Mouse (Mus musculus) mammary gland, adult 2 months (tissue): ENCODE measurements around the gene Bloc1s3. TPM values are rescaled to one million over a fixed set of nuclear protein-coding genes. Genes with fewer than 3 reads are reported as not detected.

ENCODE experiments used
- polyA plus RNA-seq: library from polyadenylated mRNA; depleted of rRNA; stranded (reverse); fragments of >200 nt; gene quantifications from 2 replicates; pipeline ENCODE4 v1.2.3, GENCODE M21; 2012; ENCODE audit warnings: low replicate concordance; rRNA removed

Bloc1s3 gene
- polyA plus RNA-seq: 9.1 and 17.1 TPM in 2 replicates

DNA sequence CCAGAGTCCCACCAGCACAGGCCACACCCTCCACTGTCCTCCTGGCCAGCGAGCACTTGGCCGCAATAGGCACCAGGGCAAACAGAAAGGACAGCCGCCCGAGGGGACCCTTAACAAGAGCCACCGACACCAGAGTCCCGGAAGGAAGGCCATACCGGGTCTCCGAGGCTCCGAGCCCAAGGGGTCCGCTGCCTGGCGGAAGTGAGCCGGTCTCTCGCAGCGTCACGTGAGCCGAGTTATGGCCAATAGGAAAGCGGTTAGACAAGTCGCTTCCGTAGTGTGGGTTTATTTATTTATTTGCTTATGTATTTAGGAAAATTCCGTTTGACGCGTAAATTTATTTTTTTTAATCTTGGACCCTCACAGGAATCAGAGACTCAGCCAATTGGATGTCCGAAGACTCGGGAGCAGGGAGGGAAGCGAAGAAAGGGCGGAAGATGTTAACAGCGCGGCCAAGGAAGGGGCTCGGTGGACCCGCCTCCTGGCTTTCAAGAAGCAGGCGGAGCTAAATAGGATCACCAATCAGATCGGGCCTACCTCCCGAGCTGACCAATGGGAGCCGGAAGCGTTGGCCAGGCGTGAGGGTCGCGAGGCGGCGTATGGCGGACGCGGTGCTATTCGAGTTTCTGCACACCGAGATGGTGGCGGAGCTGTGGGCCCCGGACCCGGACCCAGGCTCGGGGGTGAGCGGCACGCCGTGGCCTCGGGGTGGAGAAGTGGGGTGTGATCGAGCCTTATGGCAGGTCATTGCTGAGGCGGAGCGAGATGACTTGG is at the start of gene Bloc1s3, which contains the start of gene Trappc6a:
Gene Bloc1s3, minus strand, starts transcription at position 218 of the 774 bp plus-strand sequence.
Gene Trappc6a, plus strand, starts transcription at position 246 of the 774 bp plus-strand sequence.

DNA sequence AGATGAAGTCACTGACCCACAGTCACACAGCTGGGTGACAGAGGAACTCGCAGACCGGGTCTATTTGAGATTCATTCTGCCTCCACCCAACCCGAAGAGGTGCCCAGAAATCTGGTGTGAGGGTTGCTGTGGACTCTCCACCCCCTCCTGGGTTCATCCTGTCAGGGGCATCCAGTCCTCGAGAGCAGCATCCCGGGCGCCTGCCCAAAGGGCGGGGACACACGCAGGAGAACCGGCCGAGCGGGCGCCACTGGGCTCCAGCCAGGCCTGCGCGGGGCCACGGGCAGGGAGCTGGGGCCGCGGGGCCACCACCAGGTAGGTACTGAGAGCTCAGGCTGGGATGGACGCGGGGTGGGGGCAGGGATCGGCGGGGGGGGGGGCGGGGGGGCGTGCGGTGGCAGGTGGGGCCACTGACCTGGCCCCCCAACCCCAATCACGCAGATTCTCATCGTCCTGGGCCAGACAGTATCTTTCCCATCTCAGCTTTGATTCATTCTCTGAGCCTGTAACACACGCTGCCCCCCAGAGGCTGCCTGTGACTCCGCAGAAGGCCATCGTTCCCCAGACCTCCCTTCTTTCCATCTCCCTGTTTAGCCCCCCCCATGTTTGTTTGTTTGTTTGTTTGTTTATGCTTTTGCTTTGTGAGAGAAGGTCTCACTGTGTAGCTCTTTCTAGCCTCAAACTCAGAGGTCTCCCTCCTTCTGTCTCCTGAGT is 9.6 kb upstream of the Bloc1s3 start, which contains the start of gene Nkpd1:
Gene Nkpd1, plus strand, starts transcription at position 187 of the 714 bp plus-strand sequence.

DNA sequence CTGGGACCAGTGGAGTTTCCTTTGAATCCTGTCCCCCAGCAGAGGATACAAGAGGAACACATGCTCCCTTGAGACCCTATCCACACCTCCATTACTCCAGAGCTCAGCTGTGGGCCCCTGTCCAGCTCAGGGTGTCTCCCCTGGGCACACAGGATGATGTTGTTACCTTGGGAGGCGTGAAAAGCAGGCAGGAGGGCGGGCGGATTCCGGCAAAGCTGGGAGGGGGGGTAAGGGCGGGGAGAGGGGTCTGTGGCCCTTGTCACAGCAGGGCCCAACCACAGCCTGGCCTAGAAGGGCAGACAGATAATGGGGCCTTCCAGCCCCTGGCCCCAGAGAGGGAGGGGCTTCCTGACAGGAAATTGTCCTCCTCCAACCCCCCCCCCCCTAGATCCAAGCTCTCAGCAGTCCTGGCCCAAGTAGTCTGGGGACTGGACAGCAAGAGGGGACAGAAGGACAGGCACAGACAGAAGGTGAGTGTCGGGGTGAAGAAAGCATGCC is 45.2 kb downstream of the Bloc1s3 start, which contains the start of gene Exoc3l2:
Gene Exoc3l2, plus strand, starts transcription at position 448 of the 498 bp plus-strand sequence.

DNA sequence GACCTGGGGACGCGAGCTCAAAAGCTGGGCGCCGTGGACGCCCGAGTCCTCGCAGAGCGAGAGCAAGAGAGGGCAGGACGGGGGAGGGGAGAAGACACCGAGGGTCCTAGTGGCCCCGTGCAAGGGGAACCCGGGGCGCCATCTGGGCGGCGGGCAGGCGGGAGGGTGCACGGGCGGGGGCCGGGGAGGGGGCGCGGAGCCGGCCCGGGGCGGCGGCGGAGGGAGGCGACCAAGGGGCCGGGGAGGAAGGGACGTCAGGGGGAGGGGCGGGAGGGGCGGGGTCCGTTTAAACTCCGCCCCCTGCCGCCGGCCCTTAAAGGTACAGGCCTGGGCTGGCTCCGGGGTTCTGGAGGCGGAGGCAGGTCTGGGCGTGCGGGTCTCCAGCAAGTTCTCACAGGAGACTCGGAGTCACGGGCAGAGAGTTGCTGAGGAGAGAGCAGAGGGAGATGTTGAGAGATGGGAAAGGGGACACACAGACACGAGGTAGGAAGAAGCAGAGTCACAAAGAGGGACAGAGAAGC is 49.5 kb downstream of the Bloc1s3 start, which contains the start of gene Mark4:
Gene Mark4, minus strand, starts transcription at position 231 of the 521 bp plus-strand sequence.

Other genes starting within 250 kb of the Bloc1s3 start
- 142 and 310 TPM in 2 replicates for gene Vasp, start 236.6 kb downstream of the Bloc1s3 start, polyA plus RNA-seq
- 0.14 and 0.86 TPM in 2 replicates for gene Ppm1n, start 228.3 kb downstream of the Bloc1s3 start, polyA plus RNA-seq
- gene Rtn2, start 225.7 kb downstream of the Bloc1s3 start, polyA plus RNA-seq: 32.4 and 736 TPM in 2 replicates
- gene Fosb, start 198.3 kb downstream of the Bloc1s3 start, polyA plus RNA-seq: 1.2 and 2.0 TPM in 2 replicates
- gene Ercc1, start 163.6 kb downstream of the Bloc1s3 start, polyA plus RNA-seq: 46.3 and 50.7 TPM in 2 replicates
- gene Cd3eap, start 148.9 kb downstream of the Bloc1s3 start, polyA plus RNA-seq: 5.5 and 10.6 TPM in 2 replicates
- gene Ppp1r13l, start 148.6 kb downstream of the Bloc1s3 start, polyA plus RNA-seq: 16.4 and 27.3 TPM in 2 replicates
- gene Ercc2, start 126.4 kb downstream of the Bloc1s3 start, polyA plus RNA-seq: 60.3 and 79.1 TPM in 2 replicates
- gene Klc3, start 104.3 kb downstream of the Bloc1s3 start, polyA plus RNA-seq: 19.3 and 27.9 TPM in 2 replicates
- 3.1 and 13,480 TPM in 2 replicates for gene Ckm, start 103.6 kb downstream of the Bloc1s3 start, polyA plus RNA-seq
- gene Mark4, start 49.5 kb downstream of the Bloc1s3 start, polyA plus RNA-seq: 12.6 and 42.6 TPM in 2 replicates
- 6.3 and 7.4 TPM in 2 replicates for gene Exoc3l2, start 45.0 kb downstream of the Bloc1s3 start, polyA plus RNA-seq
- 73.4 and 149 TPM in 2 replicates for gene Trappc6a, start within 50 bp of the Bloc1s3 start, polyA plus RNA-seq
- 1.9 and 3.3 TPM in 2 replicates for gene Nkpd1, start 9.5 kb upstream of the Bloc1s3 start, polyA plus RNA-seq
- 75.3 and 137 TPM in 2 replicates for gene Ppp1r37, start 54.7 kb upstream of the Bloc1s3 start, polyA plus RNA-seq
- 6.8 and 16.7 TPM in 2 replicates for gene Zfp296, start 68.9 kb upstream of the Bloc1s3 start, polyA plus RNA-seq
- gene Gemin7, start 69.2 kb upstream of the Bloc1s3 start, polyA plus RNA-seq: 138 and 192 TPM in 2 replicates
- 68.1 and 244 TPM in 2 replicates for gene Clasrp, start 96.1 kb upstream of the Bloc1s3 start, polyA plus RNA-seq
- gene Relb, start 121.1 kb upstream of the Bloc1s3 start, polyA plus RNA-seq: 40.8 and 101 TPM in 2 replicates
- 125 and 164 TPM in 2 replicates for gene Clptm1, start 156.7 kb upstream of the Bloc1s3 start, polyA plus RNA-seq
- gene Apoc2, start 169.6 kb upstream of the Bloc1s3 start, polyA plus RNA-seq: 1.9 and 2.9 TPM in 2 replicates
- 1.0 TPM in 1 of 2 replicates, not detected in the other for gene Gm44805, start 173.1 kb upstream of the Bloc1s3 start, polyA plus RNA-seq
- gene Apoc4, start 173.1 kb upstream of the Bloc1s3 start, polyA plus RNA-seq: 21.1 TPM in 1 of 2 replicates, not detected in the other
- 50.4 and 58.9 TPM in 2 replicates for gene Apoc1, start 184.3 kb upstream of the Bloc1s3 start, polyA plus RNA-seq
- gene Apoe, start 190.8 kb upstream of the Bloc1s3 start, polyA plus RNA-seq: 2,055 and 4,405 TPM in 2 replicates
- 62.0 and 84.9 TPM in 2 replicates for gene Tomm40, start 207.1 kb upstream of the Bloc1s3 start, polyA plus RNA-seq
- 45.9 and 65.6 TPM in 2 replicates for gene Nectin2, start 242.1 kb upstream of the Bloc1s3 start, polyA plus RNA-seq